Mouse (Mus musculus) T-helper 1 cell (primary cell): ENCODE data around the gene Cdv3.

Experiments
- in situ Hi-C: fragments of 300-600 bp; cut with MboI, MseI; formaldehyde crosslinking; loops from one replicate; pipeline ENCODE4 v1.15.1; 2025; ENCODE audit warnings: high pct_unique_total_duplicates

The Cdv3 gene

GRCm38 (mm10) chr9:103365290-103366247 is at the start of gene Cdv3:
Cdv3 (minus strand) TSS chr9:103365840.
- in situ Hi-C loops: no loop called here

DNA sequence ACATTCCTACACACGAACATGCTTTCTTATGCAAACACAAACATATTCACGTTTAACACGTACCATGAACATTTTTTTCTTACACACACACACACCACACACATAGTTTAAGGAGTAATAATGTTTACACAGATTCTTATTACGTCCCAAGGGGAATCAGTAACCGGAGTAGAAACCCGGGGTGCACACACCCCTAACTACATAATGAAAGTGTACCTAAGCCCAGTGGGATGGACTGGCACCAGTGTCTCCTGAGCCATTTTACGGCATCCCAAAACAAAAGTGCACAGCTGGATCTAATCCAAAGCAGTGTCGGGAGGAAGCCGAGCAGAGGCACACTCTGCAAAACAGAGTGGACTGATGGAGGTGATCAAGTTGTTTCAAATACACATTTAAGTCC is 47.8 kb upstream of the Cdv3 start:
- in situ Hi-C loops: no loop called here

GRCm38 (mm10) chr9:103409119-103409518 is 43.5 kb upstream of the Cdv3 start:
- in situ Hi-C loops: no loop called here

DNA sequence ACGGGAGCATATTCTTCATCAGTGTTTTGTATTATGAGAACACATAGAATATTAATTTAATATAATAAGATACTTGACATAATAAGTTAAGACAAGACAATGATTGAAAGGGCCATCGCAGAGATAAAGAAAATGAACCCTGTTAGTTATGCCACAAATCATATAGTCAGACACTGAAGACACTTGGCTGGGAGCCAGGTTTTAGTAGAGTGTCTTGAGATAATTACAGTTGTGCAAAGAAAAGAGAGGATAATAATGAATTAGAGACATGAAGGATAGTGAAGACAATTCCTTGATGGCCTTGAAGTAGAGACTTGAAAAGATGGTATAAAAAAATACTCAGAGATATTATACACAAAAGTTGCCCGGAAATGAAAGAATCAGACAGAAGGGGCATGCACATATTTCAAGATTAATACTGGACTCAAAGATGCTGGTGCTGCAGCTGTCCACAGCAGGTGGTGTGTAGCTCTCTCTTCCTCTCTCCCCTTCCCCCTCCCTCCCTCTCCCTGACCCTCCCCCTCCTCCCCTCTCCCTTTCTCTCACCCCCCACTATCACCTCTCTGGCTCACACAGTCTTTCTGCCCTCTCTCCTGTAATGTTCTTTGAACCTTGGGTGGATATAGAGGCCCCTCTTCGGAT is 42.6 kb upstream of the Cdv3 start:
- in situ Hi-C loops: no loop called here

DNA sequence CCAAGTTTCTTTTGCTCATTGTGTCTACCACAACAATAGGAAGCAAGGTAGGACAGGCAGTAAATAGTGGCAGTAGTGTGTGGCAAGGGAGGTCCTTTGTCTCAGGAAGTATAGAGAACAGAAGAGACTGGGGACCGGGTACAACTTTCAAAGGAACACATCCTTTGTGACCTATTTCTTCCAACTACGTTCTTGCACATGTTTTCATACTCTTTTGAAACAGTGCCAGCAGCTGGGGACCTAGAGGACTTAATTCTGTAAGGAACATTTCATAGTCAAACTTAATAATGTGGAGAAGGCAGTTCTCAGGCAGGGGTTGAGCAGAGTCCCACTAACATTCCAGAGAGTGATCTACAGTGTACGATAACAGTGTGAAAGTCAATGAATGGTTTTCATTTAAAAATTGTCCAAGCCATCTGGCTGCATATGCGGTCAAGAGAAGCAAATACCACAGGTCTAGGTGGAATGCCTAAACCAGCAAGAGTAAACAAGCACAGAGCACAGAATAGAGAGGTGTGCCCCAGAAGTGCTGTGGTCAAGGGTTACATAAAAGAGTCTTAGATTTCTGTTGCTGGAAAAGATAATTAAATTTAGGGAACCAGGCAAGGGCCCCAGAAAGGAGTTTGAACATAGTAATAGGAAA is 37.8 kb upstream of the Cdv3 start:
- in situ Hi-C loops: no loop called here

GRCm38 (mm10) chr9:103398509-103399157 is 33.0 kb upstream of the Cdv3 start:
- in situ Hi-C loops: no loop called here

DNA sequence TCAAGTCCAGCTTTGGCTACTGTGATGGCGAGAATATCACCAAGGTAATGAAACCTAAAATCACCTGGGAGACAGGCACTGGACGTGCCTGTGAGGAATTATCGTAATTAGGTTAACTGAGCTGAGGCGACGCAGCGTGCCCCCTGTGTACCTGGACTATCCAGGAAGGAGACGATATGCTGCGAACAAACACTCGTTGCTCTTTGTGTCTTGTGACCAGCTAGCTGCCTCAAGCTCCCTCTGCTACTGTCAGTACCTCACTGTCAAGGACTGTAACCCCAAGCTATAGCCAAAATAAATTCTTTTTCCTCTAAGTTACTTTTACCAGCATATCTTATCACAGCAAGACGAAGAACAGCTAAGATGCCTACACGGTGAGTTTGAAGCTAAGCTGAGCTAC is 27.6 kb upstream of the Cdv3 start:
- in situ Hi-C loops: no loop called here

DNA sequence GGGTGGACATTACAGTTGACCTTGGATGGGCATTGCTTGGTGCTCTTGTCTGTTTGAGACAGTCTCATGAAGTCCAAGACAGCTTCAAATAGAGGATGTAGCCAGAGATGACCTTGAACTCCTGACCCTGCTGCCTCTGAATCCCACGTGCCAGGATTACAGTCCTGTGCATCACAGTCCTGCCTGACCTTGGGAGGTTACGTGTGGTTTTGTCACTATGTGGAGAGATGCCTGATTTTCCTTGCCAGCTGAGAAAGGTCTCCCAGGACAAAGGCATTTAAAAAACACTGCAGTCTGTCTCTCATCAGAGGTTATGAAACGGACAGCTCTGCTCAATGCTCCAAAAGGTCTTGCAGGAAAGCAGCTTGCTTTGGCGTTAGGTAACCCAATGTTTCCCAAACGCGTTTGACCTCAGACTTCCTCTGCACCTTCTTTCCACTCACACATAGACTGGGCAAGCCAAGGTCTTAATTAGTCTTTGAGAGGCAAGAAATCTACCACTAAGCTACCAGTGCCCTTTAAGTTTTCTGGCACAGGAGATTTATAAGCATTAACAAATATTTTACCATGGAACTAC is 26.2 kb upstream of the Cdv3 start:
- in situ Hi-C loops: no loop called here

- in situ Hi-C loops: no loop called here
These were observed 23.6 kb upstream of the Cdv3 start for GRCm38 (mm10) chr9:103389261-103389660.

DNA sequence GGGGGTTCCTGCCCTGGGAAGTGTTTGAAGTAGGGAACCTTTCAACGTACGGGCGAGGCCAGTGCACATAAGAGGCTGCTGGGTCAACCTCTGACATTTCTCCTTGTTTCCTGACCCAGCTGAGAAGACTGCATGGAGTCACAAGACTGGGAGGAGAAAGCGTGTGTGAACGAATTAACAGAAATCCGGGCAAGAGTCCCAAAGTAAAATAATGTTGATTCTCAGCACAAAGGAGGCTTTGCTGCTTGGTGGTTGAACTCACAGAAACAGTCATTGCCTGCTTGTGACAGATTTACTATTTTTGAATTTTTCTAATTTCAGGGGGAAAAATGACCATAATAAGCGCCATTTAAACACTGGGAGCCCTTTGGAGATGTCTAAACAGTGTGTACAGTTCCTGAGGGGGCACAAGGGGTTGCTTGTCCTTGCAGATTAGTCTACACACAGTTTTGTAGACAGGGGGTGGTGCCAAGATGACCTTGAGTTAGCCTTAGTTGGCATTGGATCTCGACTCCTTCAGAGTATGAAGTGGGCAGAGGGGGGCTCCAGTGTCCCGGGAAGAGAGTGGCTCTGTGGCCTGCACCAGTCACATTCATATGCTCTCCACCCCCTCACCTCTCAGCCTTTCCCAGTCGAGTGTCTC is 21.5 kb upstream of the Cdv3 start:
- in situ Hi-C loops: no loop called here

DNA sequence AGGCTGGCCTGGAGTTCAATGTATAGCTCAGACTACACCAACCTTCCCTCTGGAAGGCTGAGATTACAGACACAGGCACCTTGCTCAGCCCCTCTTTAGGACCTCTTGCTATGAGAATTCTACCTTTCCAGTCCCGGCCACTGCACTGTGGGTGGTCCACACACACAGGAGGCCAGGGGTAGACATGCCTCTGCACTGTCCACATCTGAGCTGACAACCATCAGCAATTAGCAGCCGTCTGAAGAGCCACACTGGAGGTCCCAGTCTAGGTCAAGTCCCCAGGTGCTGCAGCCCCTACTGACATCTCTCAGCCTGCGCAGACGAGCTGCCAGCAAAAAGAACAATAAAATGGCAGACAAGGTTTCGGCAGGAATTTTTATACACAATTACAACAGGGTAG is 20.9 kb upstream of the Cdv3 start:
- in situ Hi-C loops: no loop called here

DNA sequence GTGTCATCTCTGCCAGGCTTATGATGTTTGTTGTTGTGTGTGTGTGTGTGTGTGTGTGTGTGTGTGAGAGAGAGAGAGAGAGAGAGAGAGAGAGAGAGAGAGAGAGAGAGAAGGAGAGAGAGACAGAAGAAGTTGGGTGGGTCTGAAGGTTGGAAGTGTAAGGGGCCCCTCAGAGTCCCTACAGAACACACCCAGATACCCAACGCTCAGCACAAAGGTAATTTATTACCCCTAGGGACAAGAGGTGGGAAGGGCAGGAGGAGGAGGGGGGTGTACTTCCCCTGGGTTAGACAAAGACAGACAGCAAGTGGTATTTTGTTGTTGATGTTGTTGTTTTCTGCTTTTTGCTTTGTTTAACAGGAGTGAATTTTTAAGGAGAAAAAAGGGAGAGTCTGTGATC is 20.0 kb upstream of the Cdv3 start:
- in situ Hi-C loops: no loop called here

GRCm38 (mm10) chr9:103384141-103384796 is 18.6 kb upstream of the Cdv3 start:
- in situ Hi-C loops: no loop called here

GRCm38 (mm10) chr9:103383576-103383975 is 17.9 kb upstream of the Cdv3 start:
- in situ Hi-C loops: no loop called here

DNA sequence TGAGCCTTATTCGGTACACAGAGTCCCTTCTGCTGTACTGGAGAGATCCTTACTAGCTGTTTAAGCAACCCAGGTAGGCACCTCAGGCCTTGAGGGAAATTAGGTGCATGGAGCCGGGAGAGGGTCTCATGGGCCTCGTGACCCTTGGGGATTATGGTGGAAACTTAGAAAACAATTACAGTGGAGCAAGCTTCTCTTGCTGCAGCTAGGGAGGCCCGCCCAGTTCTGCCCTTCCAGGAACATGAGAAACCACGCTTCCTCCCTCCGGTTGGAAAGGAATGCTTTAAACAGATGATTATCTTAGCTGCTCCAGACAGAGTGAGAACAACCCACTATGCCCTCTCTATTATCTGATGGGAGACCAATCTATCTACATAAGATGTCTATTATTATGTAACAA is 17.3 kb upstream of the Cdv3 start:
- in situ Hi-C loops: no loop called here

GRCm38 (mm10) chr9:103380566-103380965 is 14.9 kb upstream of the Cdv3 start:
- in situ Hi-C loops: no loop called here

DNA sequence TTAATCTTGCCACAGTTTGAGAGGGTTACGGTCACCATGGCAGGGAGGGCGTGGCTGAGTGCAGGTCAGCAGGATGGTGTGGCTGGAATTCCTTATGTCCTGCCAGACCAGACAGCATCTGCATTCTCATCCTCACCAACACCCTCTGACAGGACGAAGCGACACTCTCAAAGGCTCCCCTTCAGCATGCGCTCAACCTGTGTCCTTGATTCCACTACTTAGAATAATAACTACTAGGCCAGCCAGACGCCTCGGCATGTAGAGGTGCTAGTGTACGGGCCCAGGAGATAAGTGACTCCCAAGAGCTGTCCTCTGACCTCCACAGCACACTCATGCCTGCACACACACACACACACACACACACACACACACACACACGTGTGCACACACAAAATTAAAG is 13.6 kb upstream of the Cdv3 start:
- in situ Hi-C loops: no loop called here

DNA sequence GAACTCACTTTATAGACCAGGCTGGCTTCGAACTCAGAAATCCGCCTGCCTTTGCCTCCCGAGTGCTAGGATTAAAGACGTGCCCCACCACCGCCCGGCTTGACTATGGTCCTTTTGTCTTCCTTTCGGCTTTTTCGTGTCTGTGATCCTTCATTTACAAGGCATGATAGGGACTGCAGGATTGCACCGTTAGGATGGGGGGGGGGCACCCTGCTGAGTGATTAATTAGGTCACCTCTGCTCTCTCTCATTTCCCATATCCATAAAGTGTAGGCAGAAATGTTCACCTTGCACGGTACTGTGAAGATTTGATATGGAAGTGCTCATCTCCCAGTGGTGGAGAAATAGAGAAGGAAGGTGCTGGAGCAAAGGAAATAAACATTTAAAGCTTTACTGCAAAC is 13.0 kb upstream of the Cdv3 start:
- in situ Hi-C loops: no loop called here

DNA sequence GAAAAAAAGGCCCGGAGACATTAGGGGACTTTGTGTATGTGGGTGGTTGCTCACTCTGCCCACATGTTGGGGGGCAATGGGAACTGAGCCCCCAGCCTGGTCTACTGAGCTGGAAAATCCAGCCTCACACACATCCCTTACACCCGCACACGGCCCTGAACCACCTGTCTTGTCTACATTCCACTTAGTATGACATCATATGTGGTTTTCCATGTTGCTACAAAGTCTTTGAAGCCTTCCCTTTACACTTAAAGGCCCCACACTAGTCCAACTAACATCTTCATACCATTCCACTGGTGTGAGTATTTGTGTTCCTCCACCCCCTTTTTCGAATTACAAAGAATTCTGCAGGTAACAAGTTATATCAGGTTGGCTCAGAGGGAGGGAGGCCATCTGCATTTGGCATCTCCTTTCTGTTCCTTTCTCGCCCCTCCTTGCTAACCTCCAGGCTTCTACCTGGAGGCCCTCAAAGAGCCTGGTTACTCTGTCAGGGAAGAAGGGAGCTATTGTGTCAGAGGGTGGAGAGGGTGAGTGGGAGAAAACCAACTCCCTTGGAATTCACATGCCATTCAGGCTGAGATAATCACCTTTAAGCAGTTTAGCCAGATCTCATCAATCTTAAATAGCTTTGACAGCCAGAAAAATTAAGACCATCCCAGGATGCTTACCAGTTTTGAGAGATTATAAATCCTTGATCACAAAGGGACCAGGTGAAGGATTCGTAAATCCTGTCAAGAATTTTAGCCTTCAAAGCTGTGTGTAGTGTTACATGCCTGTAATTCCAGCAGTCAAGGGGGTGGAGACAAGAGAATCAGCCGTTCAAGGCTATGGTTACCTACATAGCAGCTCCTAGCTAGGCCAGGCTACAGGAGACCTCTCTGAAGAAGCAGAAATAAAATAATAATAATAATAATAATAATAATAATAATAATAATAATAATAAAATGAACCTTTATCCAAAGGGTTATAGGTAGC is 11.0 kb upstream of the Cdv3 start:
- in situ Hi-C loops: no loop called here
